Mouse (Mus musculus): Measurements from ENCODE around the gene Btbd35f29.
"Not testable (repeated sequence)": the region's sequence is repeated elsewhere in the genome, so short reads cannot be mapped to it uniquely, and the experiment has no call there.

DNA sequence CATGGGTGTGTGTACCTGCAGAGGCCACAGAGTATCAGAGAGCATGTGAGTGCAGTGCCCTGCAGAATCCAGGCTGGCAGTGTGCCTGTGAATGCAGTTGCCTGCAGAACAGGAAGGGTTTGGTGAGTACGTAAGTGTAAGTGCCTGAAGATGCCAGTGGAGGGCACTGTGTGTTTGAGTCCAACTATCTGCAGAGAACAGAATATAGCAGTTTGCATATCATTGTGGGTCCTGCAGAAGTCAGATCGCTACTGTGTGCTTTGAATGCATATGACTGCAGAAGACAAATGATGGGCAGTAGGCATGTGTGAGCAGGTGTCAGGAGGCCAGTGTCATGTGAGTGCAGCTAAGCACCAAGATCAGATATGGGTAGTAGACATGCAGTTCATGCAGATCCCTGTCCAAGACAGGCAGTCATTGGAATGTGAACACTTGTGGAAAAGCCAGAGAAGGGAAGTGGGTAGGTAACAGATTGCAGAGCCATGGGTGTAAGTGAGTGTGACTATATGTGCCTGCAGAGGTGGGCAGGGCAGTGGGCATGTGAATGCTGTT lies 41.1 kb downstream of the Btbd35f29 start:
- TF ChIP-seq CTCF (IDR thresholded peaks at IDR 0.05; ENCODE audit: control insufficient read depth, insufficient read depth, insufficient replicate concordance, low read depth, low read length); POLR2A (IDR thresholded peaks at IDR 0.05; ENCODE audit: control insufficient read depth, low read depth, low read length): not testable (repeated sequence)

Data from testis, adult 2 months (tissue).